Mouse (Mus musculus): ENCODE measurements around the gene Stk11. TPM values are rescaled to one million over a fixed set of nuclear protein-coding genes. Genes with fewer than 3 reads are reported as not detected.

Stk11 gene
- polyA plus RNA-seq, 1 experiment from 2014 or later = 106 TPM

- H3K36me3 ChIP-seq (ENCODE audit: inconsistent target) = peaks cover 56% of the 10 kb centered on the region
- 96% methylated on average over 18 of the region's 18 CpGs for WGBS (ENCODE audit: missing documents)
- H3K4me3 ChIP-seq (ENCODE audit: inconsistent target) = no peak overlapping the region
- H3K79me2 ChIP-seq (ENCODE audit: inconsistent target) = peaks cover 25% of the 10 kb centered on the region
- no peak overlapping the region for H3K27ac ChIP-seq
These were observed 14.9 kb downstream of the Stk11 start for GRCm38 (mm10) chr10:80130403-80131031.

GRCm38 (mm10) chr10:80131316-80131951 lies 15.8 kb downstream of the Stk11 start:
- H3K27ac ChIP-seq = no peak overlapping the region
- H3K4me3 ChIP-seq (ENCODE audit: inconsistent target) = no peak overlapping the region
- peaks cover 47% of the 10 kb centered on the region for H3K36me3 ChIP-seq (ENCODE audit: inconsistent target)
- peaks cover 16% of the 10 kb centered on the region for H3K79me2 ChIP-seq (ENCODE audit: inconsistent target)
- WGBS (ENCODE audit: missing documents) = 87% methylated on average over 51 of the region's 55 CpGs

- H3K4me3 ChIP-seq (ENCODE audit: inconsistent target) = no peak overlapping the region
- peaks cover 42% of the 10 kb centered on the region for H3K36me3 ChIP-seq (ENCODE audit: inconsistent target)
- 89% methylated on average over 23 of the region's 27 CpGs for WGBS (ENCODE audit: missing documents)
- H3K27ac ChIP-seq = no peak overlapping the region
- H3K79me2 ChIP-seq (ENCODE audit: inconsistent target) = peaks cover 11% of the 10 kb centered on the region; the same call in 1 of the 2 replicates
These were observed 16.3 kb downstream of the Stk11 start for GRCm38 (mm10) chr10:80131952-80132350.

GRCm38 (mm10) chr10:80133226-80133849 lies 17.7 kb downstream of the Stk11 start:
- Histone ChIP-seq H3K36me3 (ENCODE audit: inconsistent target) (peaks cover 29% of the 10 kb centered on the region; the same call in 1 of the 2 replicates), H3K27ac (no peak overlapping the region), H3K4me3 (ENCODE audit: inconsistent target) (no peak overlapping the region), H3K79me2 (ENCODE audit: inconsistent target) (no peaks in the 10 kb centered on the region; the same call in 1 of the 2 replicates)
- WGBS (ENCODE audit: missing documents) = 68% methylated on average over 8 of the region's 8 CpGs

- H3K36me3 ChIP-seq (ENCODE audit: inconsistent target) = peaks cover 18% of the 10 kb centered on the region; the same call in 1 of the 2 replicates
- no peaks in the 10 kb centered on the region for H3K79me2 ChIP-seq (ENCODE audit: inconsistent target)
- no peak overlapping the region for H3K4me3 ChIP-seq (ENCODE audit: inconsistent target)
- no peak overlapping the region for H3K27ac ChIP-seq
- WGBS (ENCODE audit: missing documents) = 93% methylated on average over 9 of the region's 9 CpGs
These were observed 18.8 kb downstream of the Stk11 start for GRCm38 (mm10) chr10:80134421-80134820.

- H3K36me3 ChIP-seq (ENCODE audit: inconsistent target) = peaks cover 10% of the 10 kb centered on the region; the same call in 1 of the 2 replicates
- no peaks in the 10 kb centered on the region for H3K79me2 ChIP-seq (ENCODE audit: inconsistent target)
- no peak overlapping the region for H3K27ac ChIP-seq
- H3K4me3 ChIP-seq (ENCODE audit: inconsistent target) = no peak overlapping the region
- 84% methylated on average over 8 of the region's 10 CpGs for WGBS (ENCODE audit: missing documents)
These were observed 19.6 kb downstream of the Stk11 start for GRCm38 (mm10) chr10:80135161-80135560.

- 88% methylated on average over 1 of the region's 1 CpGs for WGBS (ENCODE audit: missing documents)
- no peaks in the 10 kb centered on the region for H3K79me2 ChIP-seq (ENCODE audit: inconsistent target)
These were observed 20.0 kb downstream of the Stk11 start for GRCm38 (mm10) chr10:80135641-80136040.

GRCm38 (mm10) chr10:80136179-80136951 lies 20.8 kb downstream of the Stk11 start:
- Histone ChIP-seq H3K79me2 (ENCODE audit: inconsistent target) (no peaks in the 10 kb centered on the region), H3K4me3 (ENCODE audit: inconsistent target) (no peak overlapping the region), H3K36me3 (ENCODE audit: inconsistent target) (no peaks in the 10 kb centered on the region), H3K27ac (no peak overlapping the region)
- 90% methylated on average over 27 of the region's 49 CpGs for WGBS (ENCODE audit: missing documents)

More at GRCm38 (mm10) chr10:80135641-80136040, 20.0 kb downstream of the Stk11 start:
- H3K4me3 ChIP-seq (ENCODE audit: inconsistent target) = no peak overlapping the region
- H3K27ac ChIP-seq = no peak overlapping the region
- peaks cover 5% of the 10 kb centered on the region; the same call in 1 of the 2 replicates for H3K36me3 ChIP-seq (ENCODE audit: inconsistent target)

- H3K36me3 ChIP-seq (ENCODE audit: inconsistent target) = no peaks in the 10 kb centered on the region
- WGBS (ENCODE audit: missing documents) = 56% methylated on average over 25 of the region's 29 CpGs
- no peak overlapping the region for H3K27ac ChIP-seq
- H3K79me2 ChIP-seq (ENCODE audit: inconsistent target) = no peaks in the 10 kb centered on the region
- H3K4me3 ChIP-seq (ENCODE audit: inconsistent target) = no peak overlapping the region
These were observed 21.5 kb downstream of the Stk11 start for GRCm38 (mm10) chr10:80136952-80137625.

GRCm38 (mm10) chr10:80137626-80138552 lies 22.3 kb downstream of the Stk11 start:
- H3K27ac ChIP-seq = no peak overlapping the region
- no peak overlapping the region; the same call in 1 of the 2 replicates for H3K4me3 ChIP-seq (ENCODE audit: inconsistent target)
- peaks cover 6% of the 10 kb centered on the region for H3K79me2 ChIP-seq (ENCODE audit: inconsistent target)
- no peaks in the 10 kb centered on the region for H3K36me3 ChIP-seq (ENCODE audit: inconsistent target)
- 38% methylated on average over 23 of the region's 33 CpGs for WGBS (ENCODE audit: missing documents)

GRCm38 (mm10) chr10:80138553-80139438 lies 23.2 kb downstream of the Stk11 start, which contains the start of gene Atp5d:
Gene Atp5d, plus strand, starts transcription at chr10:80138632.
- Histone ChIP-seq H3K4me3 (ENCODE audit: inconsistent target) (no peak within 1 kb of the TSS; the same call in 1 of the 2 replicates), H3K79me2 (ENCODE audit: inconsistent target) (peaks cover 15% of the 10 kb centered on the region), H3K36me3 (ENCODE audit: inconsistent target) (no peaks in the 10 kb centered on the region; the same call in 1 of the 2 replicates), H3K27ac (no peak within 1 kb of the TSS)
- WGBS (ENCODE audit: missing documents) = 2% methylated on average over 79 of the region's 94 CpGs

- 2% methylated on average over 10 of the region's 10 CpGs for WGBS (ENCODE audit: missing documents)
- Histone ChIP-seq H3K27ac (no peak overlapping the region), H3K79me2 (ENCODE audit: inconsistent target) (peaks cover 21% of the 10 kb centered on the region), H3K4me3 (ENCODE audit: inconsistent target) (no peak overlapping the region; the same call in 1 of the 2 replicates), H3K36me3 (ENCODE audit: inconsistent target) (peaks cover 6% of the 10 kb centered on the region)
These were observed 23.8 kb downstream of the Stk11 start for GRCm38 (mm10) chr10:80139439-80139775.

All from macrophage (primary cell).